Mouse (Mus musculus) ES-E14 (cell line): ENCODE measurements at regions not wholly inside any gene's neighbourhood (a gene's known extent, or its start where the extent isn't known, plus 50 kb on each side); places are given as distances from the start of the nearest gene placed in this dataset.

ENCODE experiments used
- CHD2 ChIP-seq: IDR thresholded peaks from 2 replicates; pipeline ENCODE4 v1.6.1; 2014; ENCODE audit warnings: mild to moderate bottlenecking, low read depth, low read length, inconsistent platforms
- MAFK ChIP-seq: IDR thresholded peaks from 2 replicates; pipeline ENCODE4 v1.6.1; 2014; ENCODE audit warnings: mild to moderate bottlenecking, low read depth, low read length, inconsistent platforms; ENCODE audit not compliant: insufficient read depth

DNA sequence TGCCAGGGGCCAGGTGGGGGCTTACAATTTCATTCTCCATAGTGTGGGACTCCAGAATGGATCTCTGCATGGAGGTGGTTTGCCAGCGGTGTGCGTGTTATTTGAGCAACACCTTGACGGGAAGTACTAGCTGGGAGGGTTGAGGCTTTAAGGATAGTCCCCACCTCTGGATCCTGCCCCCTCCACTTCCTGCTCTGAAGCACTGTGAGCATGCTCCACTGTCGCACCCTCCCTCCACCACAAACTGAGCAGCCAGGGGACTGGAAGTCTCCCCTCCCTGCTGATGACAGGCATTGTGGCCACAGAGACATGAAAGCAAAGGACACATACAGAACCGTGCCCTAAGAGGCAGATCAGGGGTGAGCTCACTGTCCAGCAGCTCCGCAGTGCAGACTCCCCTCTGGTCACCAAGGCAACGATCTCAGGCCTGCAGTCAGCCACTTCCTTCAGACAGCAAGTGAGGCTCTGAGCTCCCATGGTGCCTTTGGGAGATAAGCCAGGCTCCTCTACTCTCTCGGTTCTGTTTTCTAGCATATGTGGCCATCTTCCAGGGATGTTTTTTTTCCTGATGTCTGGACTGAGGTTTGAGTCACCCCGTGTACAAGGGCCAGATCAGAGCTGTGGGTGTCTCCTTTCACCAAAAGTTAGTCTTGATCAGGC lies 239.7 kb downstream of the Cryba4 start:
- no peak for TF ChIP-seq MAFK
- no peak for TF ChIP-seq CHD2
